Mouse (Mus musculus) stomach, embryonic 16.5 days (tissue): ENCODE results near the gene Mbd4. TPM values are rescaled to one million over a fixed set of nuclear protein-coding genes. Genes with fewer than 3 reads are reported as not detected.
A peak's percentile ranks its signal among the peaks of the same experiment; 100 is the strongest.

Experiments used
- ATAC-seq: fragments of 200-750 bp; cut with Nextera tagmentation; 2 replicates; pipeline ENCODE4 v1.8.0; 2017; ENCODE audit warnings: moderate number of reproducible peaks, moderate TSS enrichment; ENCODE audit not compliant: insufficient read depth, low FRiP score
- H3K27ac ChIP-seq: fragments of 300-500 bp; sonication (generic); 2 replicates; pipeline ENCODE4 v1.5.1; 2014; ENCODE audit warnings: low read length
- H3K27me3 ChIP-seq: fragments of 300-500 bp; sonication (generic); 2 replicates; pipeline ENCODE4 v1.6.1; 2014; ENCODE audit warnings: low read length, control low read depth, mixed read lengths; ENCODE audit not compliant: control insufficient read depth, insufficient read depth
- H3K36me3 ChIP-seq: fragments of 300-500 bp; sonication (generic); 2 replicates; pipeline ENCODE4 v1.6.1; 2014; ENCODE audit warnings: low read length; ENCODE audit not compliant: control insufficient read depth, insufficient read depth
- H3K4me1 ChIP-seq: fragments of 300-500 bp; sonication (generic); 2 replicates; pipeline ENCODE4 v1.6.1; 2014; ENCODE audit warnings: low read length, control low read depth, mixed read lengths; ENCODE audit not compliant: control insufficient read depth, insufficient read depth
- H3K4me2 ChIP-seq: fragments of 300-500 bp; sonication (generic); 2 replicates; pipeline ENCODE4 v1.6.1; 2014; ENCODE audit warnings: low read depth, low read length, mixed read lengths
- H3K4me3 ChIP-seq: fragments of 300-500 bp; sonication (generic); replicated peaks from 2 replicates; pipeline ENCODE4 v1.5.1; 2014; ENCODE audit warnings: mild to moderate bottlenecking, low read length
- H3K9ac ChIP-seq: fragments of 300-500 bp; sonication (generic); 2 replicates; pipeline ENCODE4 v1.6.1; 2014; ENCODE audit warnings: low read length
- H3K9me3 ChIP-seq: fragments of 300-500 bp; sonication (generic); replicated peaks from 2 replicates; pipeline ENCODE4 v1.6.1; 2016; ENCODE audit warnings: low read length, control low read depth; ENCODE audit not compliant: control insufficient read depth
- WGBS: fragments of 180-500 bp; shearing (Covaris S2); extraction: QIAGEN DNeasy Blood & Tissue Kit; methylation state at CpG from one replicate; pipeline ENCODE4 v1.1.7; 2014; 5-methylcytosine and 5-hydroxymethylcytosine counted together
- polyA plus RNA-seq: library from polyadenylated mRNA; unstranded; fragments of >200 nt; fragmentation: Nextera tagmentation; extraction: Ambion mirVana; gene quantifications from 2 replicates; pipeline ENCODE4 v1.2.1, GENCODE M21; 2015

The Mbd4 gene
- polyA plus RNA-seq, 1 experiment from 2014 or later: 14.9 TPM

GRCm38 (mm10) chr6:115853985-115854384, 814 bp upstream of the Mbd4 start:
- Histone ChIP-seq H3K9ac (peak overlapping the region; percentile 72), H3K36me3 (0 out of 2 replicates have a peak, but pooled peaks cover 5% of the 10 kb centered on the region), H3K27me3 (no peaks in the 10 kb centered on the region), H3K27ac (peak overlapping the region; percentile 89), H3K4me3 (peak overlapping the region; percentile 74), H3K4me1 (peaks cover 18% of the 10 kb centered on the region), H3K4me2 (peak overlapping the region; percentile 61), H3K9me3 (no peaks in the 10 kb centered on the region)
- 36% methylated on average over 7 of the region's 7 CpGs for WGBS
- no peak for ATAC-seq

GRCm38 (mm10) chr6:115852446-115853090, 603 bp downstream of the Mbd4 start:
- ATAC-seq: no peak; the same call in 1 of the 2 replicates
- Histone ChIP-seq H3K27me3 (no peaks in the 10 kb centered on the region), H3K4me1 (peaks cover 17% of the 10 kb centered on the region), H3K9me3 (no peaks in the 10 kb centered on the region), H3K27ac (peak overlapping the region; percentile 90), H3K4me3 (peak overlapping the region; percentile 74), H3K36me3 (peaks cover 5% of the 10 kb centered on the region; the same call in 1 of the 2 replicates), H3K9ac (peak overlapping the region; percentile 72), H3K4me2 (peak overlapping the region; percentile 55)
- 4% methylated on average over 20 of the region's 20 CpGs for WGBS

GRCm38 (mm10) chr6:115848598-115849304, 4.4 kb downstream of the Mbd4 start:
- Histone ChIP-seq H3K4me1 (peaks cover 7% of the 10 kb centered on the region; the same call in 1 of the 2 replicates), H3K27me3 (no peaks in the 10 kb centered on the region), H3K9ac (0 out of 2 replicates have a peak overlapping the region, but pooled peaks have one; percentile 10), H3K4me3 (no peak overlapping the region), H3K36me3 (peaks cover 5% of the 10 kb centered on the region; the same call in 1 of the 2 replicates), H3K9me3 (no peaks in the 10 kb centered on the region), H3K27ac (no peak overlapping the region), H3K4me2 (no peak overlapping the region)
- WGBS: 87% methylated on average over 10 of the region's 10 CpGs
- no peak for ATAC-seq

GRCm38 (mm10) chr6:115846640-115847411, 6.3 kb downstream of the Mbd4 start:
- Histone ChIP-seq H3K27ac (0 out of 2 replicates have a peak overlapping the region, but pooled peaks have one; percentile 16), H3K4me1 (no peaks in the 10 kb centered on the region), H3K27me3 (no peaks in the 10 kb centered on the region), H3K4me2 (no peak overlapping the region), H3K9ac (no peak overlapping the region), H3K4me3 (no peak overlapping the region), H3K36me3 (peaks cover 10% of the 10 kb centered on the region; the same call in 1 of the 2 replicates), H3K9me3 (no peaks in the 10 kb centered on the region)
- WGBS: 50% methylated on average over 5 of the region's 8 CpGs
- no peak for ATAC-seq

- no peak overlapping the region for H3K4me2 ChIP-seq
- H3K27ac ChIP-seq: no peak overlapping the region
- 90% methylated on average over 4 of the region's 4 CpGs for WGBS
- H3K4me3 ChIP-seq: no peak overlapping the region
- no peaks in the 10 kb centered on the region for H3K4me1 ChIP-seq
- H3K9me3 ChIP-seq: no peaks in the 10 kb centered on the region
- H3K36me3 ChIP-seq: peaks cover 5% of the 10 kb centered on the region; the same call in 1 of the 2 replicates
- H3K27me3 ChIP-seq: no peaks in the 10 kb centered on the region
- no peak for ATAC-seq
- H3K9ac ChIP-seq: no peak overlapping the region
These were observed 8.2 kb downstream of the Mbd4 start for GRCm38 (mm10) chr6:115845006-115845405.

GRCm38 (mm10) chr6:115838745-115839144, 14.4 kb downstream of the Mbd4 start:
- Histone ChIP-seq H3K4me1 (peaks cover 4% of the 10 kb centered on the region), H3K9me3 (no peaks in the 10 kb centered on the region), H3K4me2 (peak overlapping the region; percentile 66), H3K9ac (no peak overlapping the region), H3K27me3 (no peaks in the 10 kb centered on the region), H3K4me3 (peak overlapping the region; percentile 40; the same call in 1 of the 2 replicates), H3K27ac (no peak overlapping the region), H3K36me3 (0 out of 2 replicates have a peak, but pooled peaks cover 5% of the 10 kb centered on the region)
- no peak for ATAC-seq
- 66% methylated on average over 5 of the region's 5 CpGs for WGBS

GRCm38 (mm10) chr6:115838161-115838597, 15.0 kb downstream of the Mbd4 start, which contains the start of gene Efcab12:
Gene Efcab12, minus strand, starts transcription at chr6:115838412.
- Histone ChIP-seq H3K9me3 (no peaks in the 10 kb centered on the region), H3K4me3 (peak within 1 kb of the TSS; percentile 40), H3K4me1 (peaks cover 4% of the 10 kb centered on the region), H3K9ac (peak within 1 kb of the TSS; percentile 43), H3K27me3 (no peaks in the 10 kb centered on the region), H3K27ac (no peak within 1 kb of the TSS), H3K4me2 (peak within 1 kb of the TSS; percentile 66), H3K36me3 (0 out of 2 replicates have a peak, but pooled peaks cover 5% of the 10 kb centered on the region)
- WGBS: 1% methylated on average over 19 of the region's 19 CpGs
- ATAC-seq: peak; percentile 92

- ATAC-seq: no peak
- peaks cover 4% of the 10 kb centered on the region for H3K4me1 ChIP-seq
- no peak overlapping the region for H3K9ac ChIP-seq
These were observed 19.3 kb downstream of the Mbd4 start for GRCm38 (mm10) chr6:115833861-115834260.

More at GRCm38 (mm10) chr6:115833861-115834260, 19.3 kb downstream of the Mbd4 start:
- no peak overlapping the region for H3K4me3 ChIP-seq
- H3K4me2 ChIP-seq: no peak overlapping the region
- H3K36me3 ChIP-seq: no peaks in the 10 kb centered on the region
- H3K9me3 ChIP-seq: no peaks in the 10 kb centered on the region
- H3K27me3 ChIP-seq: no peaks in the 10 kb centered on the region
- no peak overlapping the region for H3K27ac ChIP-seq
